Mouse (Mus musculus) subcutaneous adipose tissue, adult 2 months (tissue): ENCODE measurements around the gene Rars2. TPM values are rescaled to one million over a fixed set of nuclear protein-coding genes. Genes with fewer than 3 reads are reported as not detected.

ENCODE experiments used
- polyA plus RNA-seq: library from polyadenylated mRNA; depleted of rRNA; stranded (reverse); fragments of >200 nt; gene quantifications from 2 replicates; pipeline ENCODE4 v1.2.3, GENCODE M21; 2012; ENCODE audit warnings: low replicate concordance; rRNA removed

The Rars2 gene
- polyA plus RNA-seq: 13.0 and 13.2 TPM in 2 replicates

DNA sequence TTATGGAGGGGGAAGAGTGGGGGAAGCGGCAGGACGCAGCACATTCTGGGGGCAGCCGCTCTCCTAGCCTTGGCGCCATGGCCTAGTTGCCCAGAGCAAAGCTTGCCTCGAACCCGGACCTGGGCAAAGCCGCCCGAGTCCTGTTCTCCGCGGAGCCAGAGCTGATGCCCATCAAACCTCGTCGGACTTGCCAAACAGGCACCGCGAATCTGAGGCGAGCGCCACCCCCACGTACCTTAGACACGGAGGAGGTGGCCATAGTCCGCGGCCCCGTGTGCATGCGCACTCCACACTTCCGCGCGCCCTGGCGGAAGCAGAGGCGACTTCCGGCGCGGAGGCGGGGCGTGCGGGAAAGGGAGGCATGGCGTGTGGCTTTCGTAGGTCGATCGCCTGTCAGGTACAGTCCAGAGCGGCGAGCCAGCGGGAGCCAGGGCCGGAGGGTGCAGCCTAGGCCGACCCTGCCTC, at the start of gene Rars2, which contains the start of gene Orc3:
Gene Rars2 (plus strand): TSS at position 328 of the 465 bp plus-strand sequence.
Gene Orc3 (minus strand): TSS at position 315 of the 465 bp plus-strand sequence.

GRCm38 (mm10) chr4:34686874-34687567, 72.3 kb downstream of the Rars2 start, which contains the start of gene Slc35a1:
TSS of gene Slc35a1 (minus strand) at chr4:34687438.

Other genes starting within 250 kb of the Rars2 start
- 20.6 and 30.3 TPM in 2 replicates for gene Akirin2, start 64.0 kb upstream of the Rars2 start, polyA plus RNA-seq
- 29.1 and 33.8 TPM in 2 replicates for gene Orc3, start within 50 bp of the Rars2 start, polyA plus RNA-seq
- gene Slc35a1, start 72.5 kb downstream of the Rars2 start, polyA plus RNA-seq: 15.6 and 16.8 TPM in 2 replicates
- gene Cfap206, start 115.2 kb downstream of the Rars2 start, polyA plus RNA-seq: 0.06 TPM in 1 of 2 replicates, not detected in the other
- not detected in 2 replicates for gene Gm136, start 141.3 kb downstream of the Rars2 start, polyA plus RNA-seq
- 6.3 and 9.1 TPM in 2 replicates for gene Smim8, start 163.5 kb downstream of the Rars2 start, polyA plus RNA-seq